Mouse (Mus musculus) neural tube, embryonic 11.5 days (tissue): ENCODE results near the gene Gm5475. TPM values are rescaled to one million over a fixed set of nuclear protein-coding genes. Genes with fewer than 3 reads are reported as not detected.

Experiments used
- ATAC-seq: fragments of 200-750 bp; cut with Nextera tagmentation; 2 replicates; pipeline ENCODE4 v1.8.0; 2017; ENCODE audit warnings: moderate number of reproducible peaks, mild to moderate bottlenecking, moderate TSS enrichment, moderate library complexity; ENCODE audit not compliant: insufficient read depth, low FRiP score, low TSS enrichment
- DNase-seq: peaks from one replicate; pipeline ENCODE4 v3.0.0-alpha.2; 2015; ENCODE audit warnings: low spot score
- H3K27ac ChIP-seq: fragments of 300-500 bp; sonication (generic); 2 replicates; pipeline ENCODE4 v1.5.1; 2014; ENCODE audit warnings: low read depth, mild to moderate bottlenecking, low read length
- H3K27me3 ChIP-seq: fragments of 300-500 bp; sonication (generic); 2 replicates; pipeline ENCODE4 v1.6.1; 2014; ENCODE audit warnings: mild to moderate bottlenecking, low read length, mixed read lengths; ENCODE audit not compliant: control insufficient read depth, insufficient read depth
- H3K36me3 ChIP-seq: fragments of 300-500 bp; sonication (generic); 2 replicates; pipeline ENCODE4 v1.6.1; 2014; ENCODE audit warnings: mild to moderate bottlenecking, low read length, moderate library complexity, mixed read lengths; ENCODE audit not compliant: control insufficient read depth, insufficient read depth
- H3K4me1 ChIP-seq: fragments of 300-500 bp; sonication (generic); 2 replicates; pipeline ENCODE4 v1.6.1; 2014; ENCODE audit warnings: low read length, mixed read lengths; ENCODE audit not compliant: control insufficient read depth, insufficient read depth
- H3K4me2 ChIP-seq: fragments of 300-500 bp; sonication (generic); 2 replicates; pipeline ENCODE4 v1.6.1; 2014; ENCODE audit warnings: low read depth, mild to moderate bottlenecking, moderate library complexity
- H3K4me3 ChIP-seq: fragments of 300-500 bp; sonication (generic); 2 replicates; pipeline ENCODE4 v1.5.1; 2014; ENCODE audit warnings: low read depth, low read length
- H3K9ac ChIP-seq: fragments of 300-500 bp; sonication (generic); 2 replicates; pipeline ENCODE4 v1.6.1; 2014; ENCODE audit warnings: mild to moderate bottlenecking, low read length
- H3K9me3 ChIP-seq: fragments of 300-500 bp; sonication (generic); 2 replicates; pipeline ENCODE4 v1.6.1; 2016; ENCODE audit warnings: low read length; ENCODE audit not compliant: control insufficient read depth
- WGBS: fragments of 180-500 bp; shearing (Covaris S2); extraction: QIAGEN DNeasy Blood & Tissue Kit; methylation state at CpG from one replicate; pipeline ENCODE4 v1.1.7; 2014; 5-methylcytosine and 5-hydroxymethylcytosine counted together
- polyA plus RNA-seq: library from polyadenylated mRNA; unstranded; fragments of >200 nt; fragmentation: Nextera tagmentation; extraction: Ambion mirVana; gene quantifications from 2 replicates; pipeline ENCODE4 v1.2.1, GENCODE M21; 2014

Gene Gm5475
- polyA plus RNA-seq, 1 experiment from 2014 or later = 0.08 TPM

DNA sequence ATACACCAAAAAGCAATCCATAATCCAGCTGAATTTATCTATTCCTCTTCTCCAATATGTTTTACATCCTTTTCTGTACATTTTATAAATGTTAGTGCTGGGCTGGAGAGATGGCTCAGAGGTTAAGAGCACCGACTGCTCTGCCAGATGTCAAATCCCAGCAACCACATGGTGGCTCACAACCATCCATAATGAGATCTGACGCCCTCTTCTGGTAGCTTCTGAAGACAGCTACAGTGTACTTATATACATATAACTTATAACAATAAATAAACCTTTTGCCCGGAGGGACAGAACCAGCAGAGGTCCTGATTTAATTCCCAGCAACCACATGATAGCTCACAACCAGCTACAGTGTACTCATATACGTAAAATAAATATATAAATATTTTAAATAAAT lies 26.6 kb downstream of the Gm5475 start:
- Histone ChIP-seq H3K27ac (no peak overlapping the region), H3K4me1 (no peaks in the 10 kb centered on the region), H3K27me3 (no peaks in the 10 kb centered on the region), H3K4me2 (no peak overlapping the region), H3K9me3 (no peaks in the 10 kb centered on the region), H3K9ac (no peak overlapping the region), H3K4me3 (no peak overlapping the region), H3K36me3 (no peaks in the 10 kb centered on the region)
- ATAC-seq (no peak), DNase-seq (no peak)
- 71% methylated on average over 4 of the region's 4 CpGs for WGBS

DNA sequence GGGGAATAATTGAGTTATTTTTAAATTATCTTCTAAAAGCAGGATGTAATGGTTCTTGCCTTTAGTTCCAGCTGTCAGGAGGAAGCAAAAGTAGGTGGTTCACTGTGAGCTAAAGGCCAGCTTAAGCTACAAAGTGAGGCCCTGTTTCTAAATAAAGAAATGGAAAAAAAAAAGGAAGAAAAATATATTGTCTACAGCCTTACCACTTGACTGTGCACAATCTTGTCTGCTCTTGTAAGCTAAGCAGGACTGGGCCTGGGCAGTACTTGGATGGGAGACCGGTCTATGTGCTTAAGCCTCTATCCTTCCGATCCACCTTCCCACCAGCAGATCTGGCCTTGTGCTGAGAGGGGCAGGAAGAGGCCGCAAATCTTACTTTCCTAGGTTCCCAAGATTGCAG lies 27.5 kb downstream of the Gm5475 start:
- Histone ChIP-seq H3K27me3 (no peaks in the 10 kb centered on the region), H3K4me3 (no peak overlapping the region), H3K36me3 (no peaks in the 10 kb centered on the region), H3K9ac (no peak overlapping the region), H3K27ac (no peak overlapping the region), H3K4me2 (no peak overlapping the region), H3K4me1 (no peaks in the 10 kb centered on the region), H3K9me3 (no peaks in the 10 kb centered on the region)
- ATAC-seq (no peak), DNase-seq (no peak)
- 93% methylated on average over 3 of the region's 3 CpGs for WGBS

- H3K9me3 ChIP-seq = no peaks in the 10 kb centered on the region
- H3K4me1 ChIP-seq = no peaks in the 10 kb centered on the region
- H3K36me3 ChIP-seq = no peaks in the 10 kb centered on the region
- H3K4me3 ChIP-seq = no peak overlapping the region
- no peaks in the 10 kb centered on the region for H3K27me3 ChIP-seq
- no peak overlapping the region for H3K4me2 ChIP-seq
- DNase-seq (no peak), ATAC-seq (no peak)
- no peak overlapping the region for H3K9ac ChIP-seq
- no peak overlapping the region for H3K27ac ChIP-seq
- WGBS = 81% methylated on average over 16 of the region's 16 CpGs
Observed at GRCm38 (mm10) chr15:100451245-100451644, 29.3 kb downstream of the Gm5475 start.

DNA sequence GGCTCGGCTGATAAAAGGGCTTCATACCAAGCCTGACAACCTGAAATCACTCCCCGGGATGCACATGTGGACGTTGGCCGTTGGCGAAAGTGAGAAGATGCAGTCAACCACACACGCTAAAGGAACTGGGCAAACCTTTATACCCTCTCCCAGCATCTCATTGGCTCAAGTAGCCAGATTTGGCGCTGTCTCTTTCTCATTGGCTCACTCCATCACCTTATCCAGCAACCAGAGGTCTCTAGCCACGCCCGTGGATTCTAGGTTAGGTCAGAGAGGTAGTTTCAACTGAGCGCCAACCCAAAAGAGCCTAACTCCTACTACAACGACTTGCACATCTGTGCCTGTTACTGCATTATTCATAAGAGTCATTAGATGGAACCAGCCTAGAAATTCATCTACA lies 30.5 kb downstream of the Gm5475 start:
- no peaks in the 10 kb centered on the region for H3K4me1 ChIP-seq
- H3K9ac ChIP-seq = no peak overlapping the region
- no peak overlapping the region for H3K4me2 ChIP-seq
- WGBS = 81% methylated on average over 11 of the region's 11 CpGs
- no peak overlapping the region for H3K4me3 ChIP-seq
- H3K36me3 ChIP-seq = no peaks in the 10 kb centered on the region
- DNase-seq (no peak), ATAC-seq (no peak)
- H3K27me3 ChIP-seq = no peaks in the 10 kb centered on the region
- no peak overlapping the region for H3K27ac ChIP-seq
- H3K9me3 ChIP-seq = no peaks in the 10 kb centered on the region

- H3K36me3 ChIP-seq = no peaks in the 10 kb centered on the region
- H3K9ac ChIP-seq = no peak overlapping the region
- DNase-seq (no peak), ATAC-seq (no peak)
- no peak overlapping the region for H3K4me2 ChIP-seq
- no peaks in the 10 kb centered on the region for H3K9me3 ChIP-seq
- 62% methylated on average over 7 of the region's 7 CpGs for WGBS
- no peaks in the 10 kb centered on the region for H3K27me3 ChIP-seq
- H3K4me1 ChIP-seq = no peaks in the 10 kb centered on the region
- no peak overlapping the region for H3K4me3 ChIP-seq
- H3K27ac ChIP-seq = no peak overlapping the region
Observed at GRCm38 (mm10) chr15:100456356-100456991, 34.5 kb downstream of the Gm5475 start.

GRCm38 (mm10) chr15:100457340-100457739 lies 35.4 kb downstream of the Gm5475 start:
- no peaks in the 10 kb centered on the region for H3K4me1 ChIP-seq
- H3K9ac ChIP-seq = no peak overlapping the region
- H3K4me2 ChIP-seq = no peak overlapping the region
- 9% methylated on average over 17 of the region's 17 CpGs for WGBS
- no peaks in the 10 kb centered on the region for H3K9me3 ChIP-seq
- no peak overlapping the region for H3K4me3 ChIP-seq
- ATAC-seq (no peak), DNase-seq (peak; percentile 83)
- no peak overlapping the region for H3K27ac ChIP-seq
- no peaks in the 10 kb centered on the region for H3K27me3 ChIP-seq
- H3K36me3 ChIP-seq = no peaks in the 10 kb centered on the region

GRCm38 (mm10) chr15:100458055-100458454 lies 36.1 kb downstream of the Gm5475 start:
- Histone ChIP-seq H3K9ac (no peak overlapping the region), H3K9me3 (no peaks in the 10 kb centered on the region), H3K4me2 (no peak overlapping the region), H3K4me1 (no peaks in the 10 kb centered on the region), H3K27me3 (no peaks in the 10 kb centered on the region), H3K36me3 (no peaks in the 10 kb centered on the region), H3K4me3 (no peak overlapping the region), H3K27ac (no peak overlapping the region)
- ATAC-seq = no peak
- WGBS = 47% methylated on average over 10 of the region's 10 CpGs
- DNase-seq = peak; percentile 64

- no peak for ATAC-seq
- WGBS = 8% methylated on average over 12 of the region's 12 CpGs
Observed at GRCm38 (mm10) chr15:100460942-100461341, 39.0 kb downstream of the Gm5475 start.

DNA sequence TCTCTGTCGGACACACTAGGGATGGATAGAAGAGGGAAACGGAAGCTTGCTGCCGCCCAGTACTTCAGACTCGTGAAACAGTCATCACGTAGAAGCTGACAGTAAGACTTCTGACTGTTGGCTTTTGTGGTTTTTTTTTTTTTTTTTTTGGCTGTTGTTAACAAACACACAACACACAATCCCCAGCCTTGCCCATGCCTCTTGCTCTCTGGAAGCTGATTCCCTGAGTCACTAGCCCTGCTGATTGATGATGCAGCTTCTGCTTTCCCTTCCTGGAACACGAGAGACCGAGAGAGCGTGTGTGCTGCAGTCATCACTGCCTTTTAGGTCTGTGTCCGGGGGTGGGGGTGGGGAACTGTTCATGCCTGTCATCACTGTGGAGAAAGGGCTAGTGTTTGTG lies 39.7 kb downstream of the Gm5475 start:
- H3K4me3 ChIP-seq = no peak overlapping the region
- no peak overlapping the region for H3K4me2 ChIP-seq

More at GRCm38 (mm10) chr15:100460942-100461341, 39.0 kb downstream of the Gm5475 start:
- peak; percentile 44 for DNase-seq
- Histone ChIP-seq H3K9me3 (no peaks in the 10 kb centered on the region), H3K4me1 (no peaks in the 10 kb centered on the region), H3K4me3 (no peak overlapping the region), H3K27ac (no peak overlapping the region), H3K27me3 (no peaks in the 10 kb centered on the region), H3K4me2 (peak overlapping the region; percentile 29), H3K36me3 (no peaks in the 10 kb centered on the region), H3K9ac (no peak overlapping the region)

More for the DNA sequence above, 39.7 kb downstream of the Gm5475 start:
- no peak for DNase-seq
- Histone ChIP-seq H3K27me3 (no peaks in the 10 kb centered on the region), H3K4me1 (no peaks in the 10 kb centered on the region), H3K36me3 (no peaks in the 10 kb centered on the region), H3K9me3 (no peaks in the 10 kb centered on the region), H3K27ac (no peak overlapping the region), H3K9ac (no peak overlapping the region)
- WGBS = 78% methylated on average over 9 of the region's 9 CpGs
- no peak for ATAC-seq
